Mouse (Mus musculus) liver, embryonic 14.5 days (tissue): ENCODE measurements around the gene Nos1ap. TPM values are rescaled to one million over a fixed set of nuclear protein-coding genes. Genes with fewer than 3 reads are reported as not detected.

Experiments
- ATAC-seq: fragments of 200-750 bp; cut with Nextera tagmentation; 2 replicates; pipeline ENCODE4 v1.8.0; 2017; ENCODE audit warnings: moderate number of reproducible peaks, mild to moderate bottlenecking, moderate library complexity; ENCODE audit not compliant: insufficient read depth
- DNase-seq, 3 experiments: peaks; one replicate each; pipeline ENCODE4 v3.0.0-alpha.2; 2012 to 2013; ENCODE audit warnings: low read depth in 3 of 3, low spot score in 3 of 3
- H3K27ac ChIP-seq: fragments of 300-500 bp; sonication (generic); 2 replicates; pipeline ENCODE4 v1.5.1; 2014; ENCODE audit warnings: moderate library complexity, mild to moderate bottlenecking, control low read depth, inconsistent platforms
- H3K27me3 ChIP-seq: fragments of 300-500 bp; sonication (generic); 2 replicates; pipeline ENCODE4 v1.6.1; 2014; ENCODE audit warnings: mild to moderate bottlenecking, low read length, moderate library complexity; ENCODE audit not compliant: control insufficient read depth, insufficient read depth
- H3K36me3 ChIP-seq: fragments of 300-500 bp; sonication (generic); replicated peaks from 2 replicates; pipeline ENCODE4 v1.6.1; 2014; ENCODE audit warnings: low read depth; ENCODE audit not compliant: control insufficient read depth, insufficient read depth
- H3K4me1 ChIP-seq, 2 experiments: fragments of 200-500 bp in 1 of 2; fragments of 300-500 bp in 1 of 2; sonication (generic) in 1 of 2; replicated peaks; 2 replicates each; pipeline ENCODE4 v1.6.1; 2012 to 2014; ENCODE audit warnings: antibody characterized with exemption in 1 of 2, inconsistent platforms in 1 of 2, low read length in 1 of 2; ENCODE audit not compliant: control insufficient read depth in 2 of 2, insufficient read depth in 2 of 2
- H3K4me2 ChIP-seq: fragments of 300-500 bp; sonication (generic); 2 replicates; pipeline ENCODE4 v1.6.1; 2014; ENCODE audit warnings: low read depth, mild to moderate bottlenecking, control low read depth, moderate library complexity
- H3K4me3 ChIP-seq, 2 experiments: fragments of 200-500 bp in 1 of 2; fragments of 300-500 bp in 1 of 2; sonication (generic) in 1 of 2; 2 replicates each; pipeline ENCODE4 v1.5.1; 2012 to 2014; ENCODE audit warnings: low read depth in 2 of 2, low read length in 2 of 2, mild to moderate bottlenecking in 2 of 2, control low read depth in 1 of 2, inconsistent platforms in 1 of 2, moderate library complexity in 1 of 2; ENCODE audit not compliant: insufficient read depth in 1 of 2
- H3K9ac ChIP-seq: fragments of 300-500 bp; sonication (generic); replicated peaks from 2 replicates; pipeline ENCODE4 v1.6.1; 2014; ENCODE audit warnings: mild to moderate bottlenecking, control low read depth, moderate library complexity
- H3K9me3 ChIP-seq: fragments of 300-500 bp; sonication (generic); 2 replicates; pipeline ENCODE4 v1.6.1; 2016; ENCODE audit warnings: low read length, mixed read lengths; ENCODE audit not compliant: control insufficient read depth
- CTCF ChIP-seq: IDR thresholded peaks from 2 replicates; pipeline ENCODE4 v1.5.1; 2016; ENCODE audit warnings: antibody characterized with exemption, low read depth, control low read depth
- EP300 ChIP-seq: IDR thresholded peaks from 2 replicates; pipeline ENCODE4 v1.6.1; 2016; ENCODE audit warnings: antibody characterized with exemption, low read depth
- WGBS: fragments of 180-500 bp; shearing (Covaris S2); extraction: QIAGEN DNeasy Blood & Tissue Kit; methylation state at CpG from one replicate; pipeline ENCODE4 v1.1.7; 2014; ENCODE audit not compliant: insufficient replicate concordance; 5-methylcytosine and 5-hydroxymethylcytosine counted together
- polyA plus RNA-seq, 2 experiments: library from polyadenylated mRNA; depleted of rRNA in 1 of 2; stranded (reverse) in 1 of 2; unstranded in 1 of 2; fragments of >200 nt; fragmentation: Nextera tagmentation in 1 of 2; extraction: Ambion mirVana in 1 of 2; gene quantifications; 2 replicates each; pipeline versions ENCODE4 v1.2.1 to v1.2.3; 2012 to 2014

Nos1ap gene
- polyA plus RNA-seq, 2 experiments = 1.8 to 2.2 TPM

- Histone ChIP-seq H3K27ac (no peak within 1 kb of the TSS), H3K36me3 (no peaks in the 10 kb centered on the region), H3K9me3 (no peaks in the 10 kb centered on the region), H3K4me2 (no peak within 1 kb of the TSS), H3K4me1 (no peaks in the 10 kb centered on the region; a peak in 1 of 4 replicates), H3K9ac (no peak within 1 kb of the TSS), H3K4me3 (no peak within 1 kb of the TSS), H3K27me3 (no peaks in the 10 kb centered on the region)
- TF ChIP-seq EP300 (no peak), CTCF (no peak)
- no peak for ATAC-seq
- WGBS = 69% methylated on average over 4 of the region's 4 CpGs
- DNase-seq = no peak
Observed at GRCm38 (mm10) chr1:170308503-170308902, 281.2 kb downstream of the Nos1ap start, which contains the start of gene Spata46. Spata46 (plus strand) TSS chr1:170308803.

- Histone ChIP-seq H3K4me2 (no peak within 1 kb of the TSS), H3K9ac (no peak within 1 kb of the TSS), H3K27me3 (no peaks in the 10 kb centered on the region), H3K27ac (no peak within 1 kb of the TSS), H3K4me3 (no peak within 1 kb of the TSS), H3K9me3 (no peaks in the 10 kb centered on the region), H3K36me3 (no peaks in the 10 kb centered on the region), H3K4me1 (no peaks in the 10 kb centered on the region; a peak in 1 of 4 replicates)
- DNase-seq (no peak), ATAC-seq (no peak)
- 73% methylated on average over 4 of the region's 4 CpGs for WGBS
- no peak for TF ChIP-seq EP300
- TF ChIP-seq CTCF = no peak
Observed at GRCm38 (mm10) chr1:170306232-170306631, 283.4 kb downstream of the Nos1ap start, which contains the start of gene Gm7694. Gm7694 (minus strand) TSS chr1:170306332.

GRCm38 (mm10) chr1:170305002-170305401, 284.7 kb downstream of the Nos1ap start:
- TF ChIP-seq CTCF (no peak), EP300 (no peak)
- Histone ChIP-seq H3K4me3 (no peak overlapping the region), H3K9me3 (no peaks in the 10 kb centered on the region), H3K36me3 (no peaks in the 10 kb centered on the region), H3K4me1 (no peaks in the 10 kb centered on the region; a peak in 1 of 4 replicates), H3K27me3 (no peaks in the 10 kb centered on the region), H3K4me2 (no peak overlapping the region), H3K9ac (no peak overlapping the region), H3K27ac (no peak overlapping the region)
- WGBS = 55% methylated on average over 10 of the region's 10 CpGs
- no peak for ATAC-seq
- no peak for DNase-seq

GRCm38 (mm10) chr1:170303103-170303502, 286.6 kb downstream of the Nos1ap start:
- ATAC-seq (no peak), DNase-seq (no peak)
- H3K9ac ChIP-seq = no peak overlapping the region
- TF ChIP-seq CTCF (no peak), EP300 (no peak)
- no peak overlapping the region for H3K4me2 ChIP-seq
- no peak overlapping the region for H3K4me3 ChIP-seq
- no peaks in the 10 kb centered on the region for H3K9me3 ChIP-seq
- no peak overlapping the region for H3K27ac ChIP-seq
- WGBS = 61% methylated on average over 6 of the region's 6 CpGs
- H3K4me1 ChIP-seq = no peaks in the 10 kb centered on the region; a peak in 1 of 4 replicates
- no peaks in the 10 kb centered on the region for H3K36me3 ChIP-seq
- no peaks in the 10 kb centered on the region for H3K27me3 ChIP-seq

- ATAC-seq = no peak
- Histone ChIP-seq H3K27ac (no peak overlapping the region), H3K4me3 (no peak overlapping the region), H3K4me1 (no peaks in the 10 kb centered on the region; a peak in 1 of 4 replicates), H3K36me3 (no peaks in the 10 kb centered on the region), H3K27me3 (no peaks in the 10 kb centered on the region), H3K9ac (no peak overlapping the region), H3K9me3 (no peaks in the 10 kb centered on the region), H3K4me2 (no peak overlapping the region)
- DNase-seq = no peak
- WGBS = 62% methylated on average over 6 of the region's 6 CpGs
- TF ChIP-seq CTCF (no peak), EP300 (no peak)
Observed at GRCm38 (mm10) chr1:170302456-170302855, 287.2 kb downstream of the Nos1ap start.
